Mouse (Mus musculus) olfactory bulb, adult 2 months (tissue): Measurements from ENCODE around the gene Gtpbp6. TPM values are rescaled to one million over a fixed set of nuclear protein-coding genes. Genes with fewer than 3 reads are reported as not detected.

Source experiments
- H3K27ac ChIP-seq: fragments of 200-500 bp; 2 replicates; pipeline ENCODE4 v1.5.1; 2012; ENCODE audit warnings: low read depth, low read length; ENCODE audit not compliant: insufficient read depth
- H3K4me1 ChIP-seq: fragments of 200-500 bp; 2 replicates; pipeline ENCODE4 v1.6.1; 2012; ENCODE audit warnings: low read length; ENCODE audit not compliant: control insufficient read depth, insufficient read depth
- H3K4me3 ChIP-seq: fragments of 200-500 bp; 2 replicates; pipeline ENCODE4 v1.5.1; 2012; ENCODE audit warnings: mild to moderate bottlenecking, low read depth, low read length, moderate library complexity; ENCODE audit not compliant: insufficient read depth
- CTCF ChIP-seq: fragments of 200-500 bp; IDR thresholded peaks from 2 replicates; pipeline ENCODE4 v1.5.1; 2012; ENCODE audit warnings: low read depth, mild to moderate bottlenecking, low read length, moderate library complexity; ENCODE audit not compliant: insufficient read depth
- POLR2A ChIP-seq: fragments of 200-500 bp; IDR thresholded peaks from 2 replicates; pipeline ENCODE4 v1.6.1; 2012; ENCODE audit warnings: mild to moderate bottlenecking, low read depth, low read length, moderate library complexity; ENCODE audit not compliant: insufficient read depth
- WGBS: fragments of 180-500 bp; shearing (Covaris S2); methylation state at CpG from one replicate; pipeline ENCODE4 v1.1.7; 2018; 5-methylcytosine and 5-hydroxymethylcytosine counted together
- polyA plus RNA-seq: library from polyadenylated mRNA; stranded (reverse); fragments of >200 nt; gene quantifications from 2 replicates; pipeline ENCODE4 v1.2.4, GENCODE M21; 2012; ENCODE audit warnings: low replicate concordance; ENCODE audit not compliant: missing spikeins, insufficient read depth, insufficient read length

The Gtpbp6 gene
- polyA plus RNA-seq, 1 experiment, result not detected

DNA sequence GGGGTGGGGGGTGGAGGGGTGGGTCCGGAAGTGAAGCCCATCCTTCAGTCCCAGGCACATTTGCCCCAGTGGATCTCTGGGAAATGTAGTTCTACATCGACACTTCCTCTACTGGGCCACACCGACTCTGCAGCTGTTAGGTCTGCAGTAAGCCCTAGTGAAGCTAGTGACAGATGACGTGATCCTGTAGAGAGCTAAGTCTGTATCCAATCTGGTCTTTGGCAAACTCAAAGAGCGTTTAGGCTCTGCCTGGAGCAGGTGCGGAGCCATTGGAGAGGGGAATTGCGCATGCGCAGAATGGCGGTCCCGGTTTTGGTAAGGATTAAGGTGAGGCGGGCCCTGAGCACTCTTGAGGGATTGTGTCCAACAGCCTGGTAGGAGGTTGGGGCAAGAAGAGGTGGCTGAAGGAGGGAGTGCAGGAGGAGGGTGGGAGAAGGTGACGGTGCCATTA, 2.0 kb upstream of the Gtpbp6 start, which contains the start of gene Zfp605:
Gene Zfp605 (plus strand): TSS at position 102 of the 451 bp plus-strand sequence.
- Histone ChIP-seq H3K27ac (peak within 1 kb of the TSS; percentile 74), H3K4me1 (peaks cover 13% of the 10 kb centered on the region), H3K4me3 (peak within 1 kb of the TSS; percentile 56)
- no peak for TF ChIP-seq CTCF
- 0 out of 2 replicates have a peak, but pooled peaks have one; percentile 29 for TF ChIP-seq POLR2A
- under 1% methylated on average over 12 of the region's 12 CpGs for WGBS

DNA sequence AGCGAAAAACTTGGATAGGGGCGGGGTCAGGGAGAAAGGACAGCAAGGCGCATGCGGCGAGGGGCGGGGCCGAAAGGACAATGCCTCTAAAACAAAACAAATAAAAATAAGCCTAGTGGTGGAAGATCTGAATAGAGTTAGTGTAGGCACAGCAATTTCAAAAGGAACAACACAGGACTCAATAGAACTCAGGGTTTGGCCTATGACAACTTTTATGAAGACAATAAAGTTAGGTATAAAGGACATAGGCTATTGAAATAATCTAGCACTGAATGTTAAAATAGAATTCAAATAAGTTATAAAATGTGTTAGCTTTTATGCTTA, 270 bp upstream of the Gtpbp6 start:
- H3K27ac ChIP-seq, result no peak overlapping the region
- TF ChIP-seq POLR2A (peak; percentile 8; the same call in 1 of the 2 replicates), CTCF (no peak)
- peak overlapping the region; percentile 97 for H3K4me3 ChIP-seq
- 3% methylated on average over 7 of the region's 7 CpGs for WGBS
- peaks cover 13% of the 10 kb centered on the region for H3K4me1 ChIP-seq

DNA sequence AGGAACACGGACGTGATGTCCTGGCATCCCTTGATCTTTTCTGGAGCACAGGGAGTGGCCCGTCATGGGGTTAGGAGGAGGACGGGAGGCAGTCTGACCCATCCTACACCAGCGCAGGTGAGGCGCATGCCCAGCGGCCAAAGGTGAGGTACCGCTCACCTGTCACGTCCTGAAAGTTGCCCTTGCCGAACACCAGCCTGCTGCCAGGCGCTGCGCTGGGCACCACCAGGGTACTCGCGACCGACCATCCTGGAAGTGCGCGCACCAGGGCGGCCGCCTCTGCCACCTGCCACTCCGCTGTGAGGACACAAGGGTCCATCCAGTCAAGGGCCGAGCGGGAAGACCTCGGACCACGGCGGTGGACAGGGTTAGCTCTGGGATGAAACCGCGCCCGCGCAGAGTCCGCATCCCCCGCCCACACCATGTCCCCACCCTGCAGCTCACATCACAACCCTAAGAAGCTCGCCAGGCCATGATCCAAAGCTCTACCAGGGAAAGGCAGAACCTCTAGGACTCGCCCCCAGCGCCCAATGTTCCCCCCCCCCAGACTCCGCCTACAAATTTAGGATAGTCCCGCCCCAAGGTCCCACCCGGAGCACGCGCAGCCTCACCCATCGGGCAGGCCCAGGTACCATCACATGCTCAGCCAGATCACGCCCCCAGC, 964 bp downstream of the Gtpbp6 start:
- 20% methylated on average over 41 of the region's 41 CpGs for WGBS
- TF ChIP-seq CTCF (no peak), POLR2A (no peak)

DNA sequence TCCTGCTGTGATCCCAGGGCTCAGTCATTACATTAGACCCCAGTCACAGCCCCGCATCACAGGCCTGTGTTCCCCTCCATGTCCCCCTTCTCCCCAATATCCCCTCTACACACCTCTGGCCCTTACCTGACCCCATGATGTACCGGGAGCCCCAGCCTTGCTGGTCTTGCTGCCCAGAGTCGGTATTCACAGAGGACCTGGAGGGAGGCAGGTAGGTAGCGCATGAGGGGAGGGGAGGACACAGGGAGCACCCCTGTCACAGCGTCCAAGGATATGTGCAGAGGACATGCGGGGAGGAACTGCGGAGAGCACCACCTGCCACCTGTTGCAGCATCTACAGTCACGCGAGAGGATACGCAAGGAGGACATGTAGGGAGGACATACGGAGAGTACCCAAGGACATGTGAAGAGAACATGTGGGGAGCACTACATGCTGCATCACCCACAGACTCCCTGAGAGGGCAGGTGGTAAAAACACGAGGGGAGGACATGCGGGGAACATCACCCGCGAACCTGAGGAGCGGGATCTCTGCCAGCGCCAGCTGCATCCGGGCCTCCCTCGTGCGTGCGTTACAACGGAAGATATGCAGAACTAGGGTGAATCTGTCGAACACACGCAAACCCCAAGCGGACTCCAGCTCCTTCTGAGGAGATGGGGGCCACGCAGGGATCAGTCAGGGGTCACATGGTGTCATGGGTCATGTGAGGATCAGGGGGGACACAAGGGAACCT, 1.7 kb downstream of the Gtpbp6 start:
- Histone ChIP-seq H3K4me1 (peaks cover 24% of the 10 kb centered on the region), H3K4me3 (peak overlapping the region; percentile 97), H3K27ac (no peak overlapping the region)
- no peak for TF ChIP-seq POLR2A
- no peak for TF ChIP-seq CTCF
- 90% methylated on average over 26 of the region's 26 CpGs for WGBS

More for the DNA sequence above, 964 bp downstream of the Gtpbp6 start:
- peak overlapping the region; percentile 90 for H3K27ac ChIP-seq
- peak overlapping the region; percentile 97 for H3K4me3 ChIP-seq
- H3K4me1 ChIP-seq, result peaks cover 17% of the 10 kb centered on the region

DNA sequence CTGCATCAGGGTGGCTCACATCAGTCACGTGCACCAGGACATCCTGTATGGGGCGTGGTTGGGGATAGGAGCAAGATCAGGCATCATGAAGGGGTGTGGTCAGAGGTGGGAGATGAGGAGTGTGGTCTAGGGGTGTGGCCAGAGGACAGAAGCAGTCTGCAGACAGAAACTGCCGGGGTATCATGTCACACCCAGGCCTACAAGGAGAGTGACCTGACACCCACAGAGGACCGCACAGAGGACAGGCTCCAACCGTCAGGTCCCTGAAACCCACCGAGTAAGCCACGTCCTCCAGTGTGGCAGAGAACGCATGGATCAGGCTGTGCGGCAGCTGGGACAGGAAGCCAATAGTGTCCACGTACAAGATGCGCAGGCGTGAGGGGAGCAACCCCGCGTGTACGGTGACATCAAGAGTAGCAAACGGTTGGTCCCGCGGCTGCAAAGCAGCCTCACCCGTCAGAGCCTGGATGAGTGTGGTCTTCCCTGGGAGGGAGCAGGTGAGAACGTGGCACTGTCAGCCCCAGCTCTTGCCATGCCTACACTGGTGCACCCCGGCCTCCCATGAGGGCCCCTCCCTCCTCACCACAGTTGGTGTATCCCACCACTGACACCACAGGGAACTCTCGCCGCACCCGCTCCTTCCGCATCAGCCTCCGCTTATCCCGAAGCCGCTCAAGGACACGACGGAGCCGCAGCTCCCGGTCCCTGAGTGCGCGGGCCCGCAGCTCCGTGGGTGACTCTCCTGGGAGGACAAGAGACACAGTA, 3.2 kb downstream of the Gtpbp6 start:
- Histone ChIP-seq H3K4me3 (no peak overlapping the region), H3K4me1 (peaks cover 38% of the 10 kb centered on the region), H3K27ac (no peak overlapping the region)
- TF ChIP-seq POLR2A (no peak), CTCF (no peak)
- 94% methylated on average over 36 of the region's 36 CpGs for WGBS

DNA sequence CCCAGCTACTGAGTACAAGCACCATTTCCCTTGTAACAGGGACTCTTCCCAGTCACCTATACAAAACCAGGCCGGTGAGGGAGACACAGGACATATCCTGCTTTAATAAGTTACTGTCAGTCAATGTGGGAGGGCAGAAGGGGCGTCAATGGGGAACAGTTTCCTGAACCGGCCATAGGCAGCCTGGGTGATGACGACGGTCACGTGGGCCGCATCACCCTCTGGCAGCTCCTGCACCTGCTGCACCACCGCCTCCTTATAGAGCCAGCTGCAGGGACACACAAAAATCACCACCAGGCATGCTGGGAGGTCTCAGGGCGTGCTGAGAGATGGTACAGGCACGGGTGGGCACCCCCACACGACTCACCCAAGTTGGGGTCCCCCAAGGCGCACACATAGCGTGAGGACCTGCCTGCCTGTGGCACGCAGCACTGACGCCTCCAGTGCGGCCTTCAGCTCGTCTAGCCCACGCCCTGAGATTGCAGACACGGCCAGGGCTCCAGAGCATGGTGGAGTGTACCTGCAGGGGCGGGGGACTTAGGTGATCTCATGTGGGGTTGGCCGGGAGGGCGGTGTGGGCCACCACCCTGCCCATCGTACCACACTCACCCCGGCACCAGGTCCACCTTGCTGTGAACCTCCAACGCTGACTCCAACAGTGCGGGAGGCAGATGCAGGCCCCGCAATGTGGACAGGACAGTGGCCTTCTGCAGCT, 3.9 kb downstream of the Gtpbp6 start:
- peaks cover 44% of the 10 kb centered on the region for H3K4me1 ChIP-seq
- no peak overlapping the region for H3K4me3 ChIP-seq
- TF ChIP-seq CTCF (no peak), POLR2A (no peak)
- H3K27ac ChIP-seq, result no peak overlapping the region
- 94% methylated on average over 27 of the region's 27 CpGs for WGBS

DNA sequence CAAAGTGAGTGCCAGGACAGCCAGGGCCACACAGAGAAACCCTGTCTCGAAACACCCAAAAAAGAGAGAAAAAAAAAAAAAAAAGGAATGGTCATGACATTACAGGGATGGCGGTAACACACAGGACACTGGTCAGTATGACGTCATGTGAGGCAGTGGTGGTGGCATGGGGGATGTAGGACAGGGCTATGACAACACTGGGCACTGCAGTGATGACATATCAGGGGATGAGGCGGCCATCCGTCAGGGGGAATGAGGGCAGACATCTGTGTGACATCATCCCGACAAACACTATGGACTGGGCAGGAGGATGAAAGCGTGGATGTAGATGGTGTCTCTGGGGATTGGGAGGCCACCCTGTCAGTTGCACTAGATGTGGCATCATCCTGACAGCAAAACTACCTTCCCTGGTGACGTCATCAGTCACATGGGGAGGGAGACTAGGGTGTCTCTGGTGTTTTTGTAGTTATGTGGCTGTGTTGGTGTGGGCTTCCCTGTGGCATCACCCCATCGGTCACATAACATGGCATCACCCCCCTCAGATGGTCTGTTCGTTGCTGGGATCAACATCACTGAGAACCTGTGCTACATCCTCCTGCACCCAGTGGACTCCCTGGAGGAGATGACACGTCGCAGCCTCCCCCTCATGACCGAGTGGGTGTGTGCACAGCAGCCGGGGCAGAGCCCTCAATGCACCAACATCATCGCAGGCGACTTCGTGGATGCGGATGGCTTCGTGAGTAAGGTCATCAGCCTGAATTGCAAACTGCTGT, 5.0 kb downstream of the Gtpbp6 start:
- TF ChIP-seq CTCF, result no peak
- no peak for TF ChIP-seq POLR2A
- Histone ChIP-seq H3K27ac (no peak overlapping the region), H3K4me1 (peaks cover 45% of the 10 kb centered on the region), H3K4me3 (no peak overlapping the region)
- WGBS, result 86% methylated on average over 19 of the region's 19 CpGs

DNA sequence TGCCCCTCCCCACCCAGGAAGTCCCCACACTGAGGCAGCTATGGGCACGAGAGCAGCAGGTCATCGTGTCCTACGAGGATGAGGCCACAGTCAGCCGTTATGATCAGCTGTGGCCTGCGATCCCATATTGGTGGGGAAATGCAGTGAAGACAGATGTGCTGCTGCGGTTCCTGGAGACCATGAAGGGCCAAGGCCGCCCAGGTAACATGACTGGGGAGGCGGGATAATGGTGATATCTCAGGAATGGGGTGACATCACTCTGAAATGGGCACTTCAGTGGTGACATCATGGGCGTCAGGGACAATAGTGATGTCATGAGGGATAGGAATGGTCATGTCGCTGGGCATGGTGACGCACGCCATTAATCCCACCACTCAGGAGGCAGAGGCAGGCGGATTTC, 5.6 kb downstream of the Gtpbp6 start:
- peaks cover 45% of the 10 kb centered on the region for H3K4me1 ChIP-seq
- H3K4me3 ChIP-seq, result no peak overlapping the region
- TF ChIP-seq CTCF (no peak), POLR2A (no peak)
- WGBS, result 94% methylated on average over 13 of the region's 13 CpGs
- H3K27ac ChIP-seq, result no peak overlapping the region
